Mouse (Mus musculus) cortical plate, adult 2 months (tissue): Measurements from ENCODE around the gene Gstp1. TPM values are rescaled to one million over a fixed set of nuclear protein-coding genes. Genes with fewer than 3 reads are reported as not detected.

ENCODE experiments used
- H3K27ac ChIP-seq: fragments of 200-500 bp; 2 replicates; pipeline ENCODE4 v1.5.1; 2012; ENCODE audit warnings: low read length, control low read depth, inconsistent platforms; ENCODE audit not compliant: insufficient read depth
- H3K4me1 ChIP-seq: fragments of 200-500 bp; 2 replicates; pipeline ENCODE4 v1.6.1; 2011; ENCODE audit warnings: low read length; ENCODE audit not compliant: control insufficient read depth, insufficient read depth
- H3K4me3 ChIP-seq: fragments of 200-500 bp; 2 replicates; pipeline ENCODE4 v1.5.1; 2011; ENCODE audit warnings: mild to moderate bottlenecking, low read length, control low read depth; ENCODE audit not compliant: insufficient read depth
- CTCF ChIP-seq: fragments of 200-500 bp; IDR thresholded peaks from 2 replicates; pipeline ENCODE4 v1.5.1; 2011; ENCODE audit warnings: mild to moderate bottlenecking, control low read depth, low read length; ENCODE audit not compliant: insufficient read depth; ENCODE audit errors: extremely low read depth
- POLR2A ChIP-seq: fragments of 200-500 bp; IDR thresholded peaks from 2 replicates; pipeline ENCODE4 v1.6.1; 2011; ENCODE audit warnings: mild to moderate bottlenecking, low read length, control low read depth; ENCODE audit not compliant: insufficient read depth; ENCODE audit errors: extremely low read depth
- polyA plus RNA-seq: library from polyadenylated mRNA; depleted of rRNA; stranded (reverse); fragments of >200 nt; gene quantifications from 2 replicates; pipeline ENCODE4 v1.2.3, GENCODE M21; 2012

The Gstp1 gene
- polyA plus RNA-seq, 1 experiment: 557 TPM

- H3K27ac ChIP-seq: no peak overlapping the region
- TF ChIP-seq CTCF (no peak), POLR2A (no peak)
- H3K4me1 ChIP-seq: peaks cover 2% of the 10 kb centered on the region; the same call in 1 of the 2 replicates
- H3K4me3 ChIP-seq: no peak overlapping the region; the same call in 1 of the 2 replicates
Measured at GRCm38 (mm10) chr19:4036327-4037045, 1.3 kb downstream of the Gstp1 start.

- TF ChIP-seq POLR2A (no peak), CTCF (no peak)
- Histone ChIP-seq H3K4me3 (no peak overlapping the region), H3K4me1 (peaks cover 2% of the 10 kb centered on the region; the same call in 1 of the 2 replicates), H3K27ac (no peak overlapping the region)
Measured at GRCm38 (mm10) chr19:4033742-4034141, 4.0 kb downstream of the Gstp1 start.

- TF ChIP-seq CTCF (no peak), POLR2A (no peak)
- Histone ChIP-seq H3K4me1 (peaks cover 1% of the 10 kb centered on the region; the same call in 1 of the 2 replicates), H3K27ac (no peak overlapping the region), H3K4me3 (no peak overlapping the region)
Measured at GRCm38 (mm10) chr19:4033298-4033697, 4.5 kb downstream of the Gstp1 start.

GRCm38 (mm10) chr19:4032668-4033067 lies 5.1 kb downstream of the Gstp1 start:
- no peak overlapping the region for H3K4me3 ChIP-seq
- no peak for TF ChIP-seq POLR2A
- TF ChIP-seq CTCF: no peak
- H3K27ac ChIP-seq: no peak overlapping the region
- no peaks in the 10 kb centered on the region for H3K4me1 ChIP-seq

GRCm38 (mm10) chr19:4027576-4027975 lies 10.2 kb downstream of the Gstp1 start:
- Histone ChIP-seq H3K27ac (peak overlapping the region; percentile 77), H3K4me3 (no peak overlapping the region), H3K4me1 (no peaks in the 10 kb centered on the region)
- no peak for TF ChIP-seq POLR2A
- no peak for TF ChIP-seq CTCF

- H3K27ac ChIP-seq: no peak overlapping the region
- H3K4me1 ChIP-seq: no peaks in the 10 kb centered on the region
- no peak for TF ChIP-seq CTCF
- no peak for TF ChIP-seq POLR2A
- no peak overlapping the region for H3K4me3 ChIP-seq
Measured at GRCm38 (mm10) chr19:4023185-4023584, 14.6 kb downstream of the Gstp1 start.

- H3K27ac ChIP-seq: no peak overlapping the region
- TF ChIP-seq CTCF (peak; percentile 83), POLR2A (no peak)
- no peaks in the 10 kb centered on the region for H3K4me1 ChIP-seq
- H3K4me3 ChIP-seq: no peak overlapping the region
Measured at GRCm38 (mm10) chr19:4018743-4019583, 18.8 kb downstream of the Gstp1 start.

GRCm38 (mm10) chr19:4017921-4018587 lies 19.7 kb downstream of the Gstp1 start:
- TF ChIP-seq POLR2A: no peak
- TF ChIP-seq CTCF: no peak
- H3K27ac ChIP-seq: no peak overlapping the region

GRCm38 (mm10) chr19:4015635-4016034 lies 22.1 kb downstream of the Gstp1 start:
- Histone ChIP-seq H3K4me3 (no peak overlapping the region), H3K4me1 (peaks cover 4% of the 10 kb centered on the region; the same call in 1 of the 2 replicates), H3K27ac (no peak overlapping the region)
- TF ChIP-seq CTCF (no peak), POLR2A (no peak)

More at GRCm38 (mm10) chr19:4017921-4018587, 19.7 kb downstream of the Gstp1 start:
- Histone ChIP-seq H3K4me3 (no peak overlapping the region), H3K4me1 (no peaks in the 10 kb centered on the region)
